Mouse (Mus musculus): Measurements from ENCODE around the gene Zfp827.

Gene Zfp827

GRCm38 (mm10) chr8:79027977-79028487, at the start of gene Zfp827:
Gene Zfp827, plus strand, starts transcription at chr8:79028437.
- in situ Hi-C loops (cut with MboI, MseI), result loop anchor here (10.0 kb wide), 1 partner anchor 523 kb away; the partner anchor contains the start of genes Rbmxl1 and Slc10a7

GRCm38 (mm10) chr8:79004341-79004740, 23.9 kb upstream of the Zfp827 start:
- in situ Hi-C loops (cut with MboI, MseI), result no loop called here

- in situ Hi-C loops (cut with MboI, MseI), result no loop called here
These were observed 13.2 kb upstream of the Zfp827 start for GRCm38 (mm10) chr8:79015061-79015460.

- in situ Hi-C loops (cut with MboI, MseI), result no loop called here
These were observed 12.2 kb upstream of the Zfp827 start for GRCm38 (mm10) chr8:79016076-79016475.

- in situ Hi-C loops (cut with MboI, MseI), result no loop called here
These were observed 11.7 kb upstream of the Zfp827 start for GRCm38 (mm10) chr8:79016583-79016982.

- in situ Hi-C loops (cut with MboI, MseI), result loop anchor here (10.0 kb wide), 1 partner anchor 519 kb away; the partner anchor contains the start of genes Rbmxl1 and Slc10a7
These were observed 4.3 kb upstream of the Zfp827 start for GRCm38 (mm10) chr8:79023922-79024321.

GRCm38 (mm10) chr8:79027319-79027718, 918 bp upstream of the Zfp827 start:
- in situ Hi-C loops (cut with MboI, MseI), result loop anchor here (10.0 kb wide), 1 partner anchor 523 kb away; the partner anchor contains the start of genes Rbmxl1 and Slc10a7

- in situ Hi-C loops (cut with MboI, MseI), result loop anchor here (10.0 kb wide), 1 partner anchor 524 kb away; the partner anchor contains the start of genes Rbmxl1 and Slc10a7
These were observed 531 bp downstream of the Zfp827 start for GRCm38 (mm10) chr8:79028541-79029395.

GRCm38 (mm10) chr8:79029396-79030325, 1.4 kb downstream of the Zfp827 start:
- in situ Hi-C loops (cut with MboI, MseI), result loop anchor here (10.0 kb wide), 1 partner anchor 525 kb away; the partner anchor contains the start of genes Rbmxl1 and Slc10a7

- in situ Hi-C loops (cut with MboI, MseI), result no loop called here
These were observed 2.4 kb downstream of the Zfp827 start for GRCm38 (mm10) chr8:79030326-79031265.

- in situ Hi-C loops (cut with MboI, MseI), result no loop called here
These were observed 9.3 kb downstream of the Zfp827 start for GRCm38 (mm10) chr8:79037532-79037931.

GRCm38 (mm10) chr8:79037991-79038390, 9.8 kb downstream of the Zfp827 start:
- in situ Hi-C loops (cut with MboI, MseI), result no loop called here

- in situ Hi-C loops (cut with MboI, MseI), result no loop called here
These were observed 13.2 kb downstream of the Zfp827 start for GRCm38 (mm10) chr8:79041429-79041828.

- in situ Hi-C loops (cut with MboI, MseI), result no loop called here
These were observed 14.0 kb downstream of the Zfp827 start for GRCm38 (mm10) chr8:79042252-79042651.

GRCm38 (mm10) chr8:79044673-79045072, 16.4 kb downstream of the Zfp827 start:
- in situ Hi-C loops (cut with MboI, MseI), result no loop called here

GRCm38 (mm10) chr8:79046659-79047058, 18.4 kb downstream of the Zfp827 start:
- in situ Hi-C loops (cut with MboI, MseI), result no loop called here

- in situ Hi-C loops (cut with MboI, MseI), result no loop called here
These were observed 20.3 kb downstream of the Zfp827 start for GRCm38 (mm10) chr8:79048388-79049005.

GRCm38 (mm10) chr8:79054222-79054621, 26.0 kb downstream of the Zfp827 start:
- in situ Hi-C loops (cut with MboI, MseI), result loop anchor here (5.0 kb wide), 1 partner anchor 83 kb away; no protein-coding TSS in a partner anchor

GRCm38 (mm10) chr8:79057179-79057578, 28.9 kb downstream of the Zfp827 start:
- in situ Hi-C loops (cut with MboI, MseI), result no loop called here

GRCm38 (mm10) chr8:79059361-79059760, 31.1 kb downstream of the Zfp827 start:
- in situ Hi-C loops (cut with MboI, MseI), result no loop called here
